Mouse (Mus musculus) heart, embryonic 16.5 days (tissue): Measurements from ENCODE around the gene Lrrc4b. TPM values are rescaled to one million over a fixed set of nuclear protein-coding genes. Genes with fewer than 3 reads are reported as not detected.

ENCODE experiments used
- ATAC-seq: fragments of 200-750 bp; cut with Nextera tagmentation; replicated peaks from 2 replicates; pipeline ENCODE4 v1.8.0; 2017; ENCODE audit warnings: moderate number of reproducible peaks; ENCODE audit not compliant: insufficient read depth, low FRiP score; ENCODE audit errors: extremely low read depth
- H3K27ac ChIP-seq: fragments of 300-500 bp; sonication (generic); 2 replicates; pipeline ENCODE4 v1.5.1; 2014; ENCODE audit warnings: mild to moderate bottlenecking, low read length, control low read depth, moderate library complexity
- H3K27me3 ChIP-seq: fragments of 300-500 bp; sonication (generic); 2 replicates; pipeline ENCODE4 v1.6.1; 2014; ENCODE audit warnings: low read length, mixed read lengths; ENCODE audit not compliant: control insufficient read depth, insufficient read depth
- H3K36me3 ChIP-seq: fragments of 300-500 bp; sonication (generic); 2 replicates; pipeline ENCODE4 v1.6.1; 2014; ENCODE audit not compliant: control insufficient read depth, insufficient read depth
- H3K4me1 ChIP-seq: fragments of 300-500 bp; sonication (generic); 2 replicates; pipeline ENCODE4 v1.6.1; 2014; ENCODE audit warnings: low read length, mixed read lengths; ENCODE audit not compliant: control insufficient read depth, insufficient read depth
- H3K4me2 ChIP-seq: fragments of 300-500 bp; sonication (generic); 2 replicates; pipeline ENCODE4 v1.6.1; 2014; ENCODE audit warnings: low read depth, mild to moderate bottlenecking, control low read depth, low read length
- H3K4me3 ChIP-seq: fragments of 300-500 bp; sonication (generic); 2 replicates; pipeline ENCODE4 v1.5.1; 2014; ENCODE audit warnings: mild to moderate bottlenecking, control low read depth, low read length
- H3K9ac ChIP-seq: fragments of 300-500 bp; sonication (generic); 2 replicates; pipeline ENCODE4 v1.6.1; 2014; ENCODE audit warnings: low read length, control low read depth
- H3K9me3 ChIP-seq: fragments of 300-500 bp; sonication (generic); replicated peaks from 2 replicates; pipeline ENCODE4 v1.6.1; 2016; ENCODE audit warnings: low read length; ENCODE audit not compliant: control insufficient read depth
- WGBS: fragments of 180-500 bp; shearing (Covaris S2); extraction: QIAGEN DNeasy Blood & Tissue Kit; methylation state at CpG from one replicate; pipeline ENCODE4 v1.1.7; 2014; 5-methylcytosine and 5-hydroxymethylcytosine counted together
- polyA plus RNA-seq: library from polyadenylated mRNA; unstranded; fragments of >200 nt; fragmentation: Nextera tagmentation; extraction: Ambion mirVana; gene quantifications from 2 replicates; pipeline ENCODE4 v1.2.1, GENCODE M21; 2015

The Lrrc4b gene
- polyA plus RNA-seq, 1 experiment from 2014 or later = 1.2 TPM

GRCm38 (mm10) chr7:44495992-44496770, 67.4 kb downstream of the Lrrc4b start, which contains the start of the genes Emc10 and Fam71e1:
TSS of gene Emc10 (minus strand) at chr7:44496529.
TSS of gene Fam71e1 (plus strand) at chr7:44496581.
- H3K4me1 ChIP-seq = peaks cover 15% of the 10 kb centered on the region
- whole genome bisulfite sequencing = under 1% methylated on average over 58 of the region's 58 CpGs

GRCm38 (mm10) chr7:44496771-44497109, 67.9 kb downstream of the Lrrc4b start:
- Histone ChIP-seq H3K4me1 (peaks cover 15% of the 10 kb centered on the region), H3K4me2 (peak overlapping the region; percentile 76), H3K9me3 (no peaks in the 10 kb centered on the region), H3K4me3 (peak overlapping the region; percentile 72), H3K27me3 (peaks cover 3% of the 10 kb centered on the region; the same call in 1 of the 2 replicates), H3K27ac (peak overlapping the region; percentile 71), H3K36me3 (peaks cover 8% of the 10 kb centered on the region; the same call in 1 of the 2 replicates), H3K9ac (peak overlapping the region; percentile 74)
- WGBS = under 1% methylated on average over 25 of the region's 26 CpGs
- no peak for ATAC-seq

More at GRCm38 (mm10) chr7:44495992-44496770, 67.4 kb downstream of the Lrrc4b start, which contains the start of the genes Emc10 and Fam71e1:
- Histone ChIP-seq H3K27me3 (peaks cover 3% of the 10 kb centered on the region; the same call in 1 of the 2 replicates), H3K4me2 (peak within 1 kb of the TSS; percentile 76), H3K36me3 (peaks cover 9% of the 10 kb centered on the region; the same call in 1 of the 2 replicates), H3K9me3 (no peaks in the 10 kb centered on the region), H3K9ac (peak within 1 kb of the TSS; percentile 85), H3K27ac (peak within 1 kb of the TSS; percentile 93), H3K4me3 (peak within 1 kb of the TSS; percentile 72)
- ATAC-seq = peak; percentile 92

- no peak for ATAC-seq
- Histone ChIP-seq H3K9ac (no peak overlapping the region), H3K4me3 (peak overlapping the region; percentile 72), H3K36me3 (peaks cover 3% of the 10 kb centered on the region; the same call in 1 of the 2 replicates), H3K4me2 (peak overlapping the region; percentile 76), H3K4me1 (peaks cover 15% of the 10 kb centered on the region), H3K27me3 (peaks cover 3% of the 10 kb centered on the region; the same call in 1 of the 2 replicates), H3K9me3 (no peaks in the 10 kb centered on the region), H3K27ac (no peak overlapping the region)
- WGBS = 89% methylated on average over 10 of the region's 10 CpGs
Measured at GRCm38 (mm10) chr7:44497361-44498055, 68.7 kb downstream of the Lrrc4b start.

- WGBS = 71% methylated on average over 1 of the region's 1 CpGs
- Histone ChIP-seq H3K4me2 (no peak overlapping the region), H3K27me3 (peaks cover 3% of the 10 kb centered on the region; the same call in 1 of the 2 replicates), H3K27ac (no peak overlapping the region), H3K9ac (no peak overlapping the region), H3K4me3 (no peak overlapping the region), H3K4me1 (peaks cover 15% of the 10 kb centered on the region), H3K36me3 (no peaks in the 10 kb centered on the region), H3K9me3 (no peaks in the 10 kb centered on the region)
- no peak for ATAC-seq
Measured at GRCm38 (mm10) chr7:44498922-44499321, 70.1 kb downstream of the Lrrc4b start.

- no peak for ATAC-seq
- H3K36me3 ChIP-seq = no peaks in the 10 kb centered on the region
- H3K4me3 ChIP-seq = no peak overlapping the region
- H3K4me2 ChIP-seq = no peak overlapping the region
- H3K27ac ChIP-seq = no peak overlapping the region
- H3K4me1 ChIP-seq = peaks cover 12% of the 10 kb centered on the region
- H3K9me3 ChIP-seq = peaks cover 3% of the 10 kb centered on the region; the same call in 1 of the 2 replicates
- WGBS = 57% methylated on average over 20 of the region's 20 CpGs
- no peak overlapping the region for H3K9ac ChIP-seq
- peaks cover 3% of the 10 kb centered on the region; the same call in 1 of the 2 replicates for H3K27me3 ChIP-seq
Measured at GRCm38 (mm10) chr7:44500046-44500445, 71.2 kb downstream of the Lrrc4b start.

- peaks cover 3% of the 10 kb centered on the region; the same call in 1 of the 2 replicates for H3K9me3 ChIP-seq
- no peaks in the 10 kb centered on the region for H3K36me3 ChIP-seq
- H3K4me2 ChIP-seq = no peak overlapping the region
- H3K27me3 ChIP-seq = peaks cover 3% of the 10 kb centered on the region; the same call in 1 of the 2 replicates
- no peak overlapping the region for H3K9ac ChIP-seq
- H3K27ac ChIP-seq = no peak overlapping the region
- WGBS = 28% methylated on average over 5 of the region's 5 CpGs
- H3K4me1 ChIP-seq = peaks cover 4% of the 10 kb centered on the region; the same call in 1 of the 2 replicates
- no peak for ATAC-seq
- H3K4me3 ChIP-seq = no peak overlapping the region
Measured at GRCm38 (mm10) chr7:44501563-44502115, 72.8 kb downstream of the Lrrc4b start.

- H3K4me2 ChIP-seq = no peak overlapping the region
- H3K27me3 ChIP-seq = no peaks in the 10 kb centered on the region; the same call in 1 of the 2 replicates
- no peak overlapping the region for H3K9ac ChIP-seq
- no peaks in the 10 kb centered on the region for H3K36me3 ChIP-seq
- ATAC-seq = no peak
- no peaks in the 10 kb centered on the region for H3K4me1 ChIP-seq
- H3K27ac ChIP-seq = no peak overlapping the region
- H3K4me3 ChIP-seq = no peak overlapping the region
- H3K9me3 ChIP-seq = peaks cover 4% of the 10 kb centered on the region; the same call in 1 of the 2 replicates
Measured at GRCm38 (mm10) chr7:44507491-44507890, 78.7 kb downstream of the Lrrc4b start.
